Mouse (Mus musculus) bone marrow macrophage, adult 2 months (primary cell): ENCODE results near the gene Frat2. TPM values are rescaled to one million over a fixed set of nuclear protein-coding genes. Genes with fewer than 3 reads are reported as not detected.
A peak's percentile ranks its signal among the peaks of the same experiment; 100 is the strongest.

Experiments
- H3K27ac ChIP-seq: 2 replicates; pipeline ENCODE4 v1.5.1; 2012; ENCODE audit warnings: low read depth, low read length; ENCODE audit not compliant: insufficient read depth
- H3K4me1 ChIP-seq: 2 replicates; pipeline ENCODE4 v1.6.1; 2012; ENCODE audit warnings: low read length; ENCODE audit not compliant: control insufficient read depth, insufficient read depth
- H3K4me3 ChIP-seq: 2 replicates; pipeline ENCODE4 v1.5.1; 2012; ENCODE audit warnings: mild to moderate bottlenecking, low read length, moderate library complexity; ENCODE audit not compliant: insufficient read depth
- CTCF ChIP-seq: IDR thresholded peaks from 2 replicates; pipeline ENCODE4 v1.5.1; 2012; ENCODE audit warnings: low read depth, mild to moderate bottlenecking, low read length, moderate library complexity
- POLR2A ChIP-seq: IDR thresholded peaks from 2 replicates; pipeline ENCODE4 v1.6.1; 2012; ENCODE audit warnings: mild to moderate bottlenecking, low read depth, low read length, borderline replicate concordance
- polyA plus RNA-seq: library from polyadenylated mRNA; stranded (reverse); fragments of >200 nt; gene quantifications from 2 replicates; pipeline ENCODE4 v1.2.4, GENCODE M21; 2012; ENCODE audit not compliant: missing spikeins, insufficient read depth, insufficient read length

Frat2 gene
- polyA plus RNA-seq, 1 experiment: 4.5 TPM

DNA sequence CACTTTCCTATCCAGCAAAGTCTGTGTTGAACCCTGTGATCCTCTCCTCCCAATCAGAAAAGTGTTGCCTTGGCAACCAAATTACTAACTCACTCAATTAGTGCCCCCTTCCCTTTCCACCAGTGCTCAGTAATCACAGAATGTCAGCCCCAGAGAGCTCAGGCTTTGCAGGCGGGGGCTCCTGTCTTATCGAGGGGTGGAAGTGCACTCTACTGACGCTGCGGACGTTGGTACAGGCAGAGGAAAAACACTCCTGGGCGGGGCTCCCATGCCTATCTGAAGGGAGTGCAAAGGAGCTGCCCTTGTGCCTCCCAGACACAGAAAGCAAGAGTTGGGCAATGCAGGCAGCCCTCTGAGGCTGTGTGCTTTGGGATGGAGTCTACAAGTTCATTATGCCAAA lies 12.1 kb downstream of the Frat2 start:
- H3K27ac ChIP-seq: no peak overlapping the region
- H3K4me3 ChIP-seq: no peak overlapping the region
- peaks cover 6% of the 10 kb centered on the region for H3K4me1 ChIP-seq
- TF ChIP-seq POLR2A: no peak
- no peak for TF ChIP-seq CTCF

DNA sequence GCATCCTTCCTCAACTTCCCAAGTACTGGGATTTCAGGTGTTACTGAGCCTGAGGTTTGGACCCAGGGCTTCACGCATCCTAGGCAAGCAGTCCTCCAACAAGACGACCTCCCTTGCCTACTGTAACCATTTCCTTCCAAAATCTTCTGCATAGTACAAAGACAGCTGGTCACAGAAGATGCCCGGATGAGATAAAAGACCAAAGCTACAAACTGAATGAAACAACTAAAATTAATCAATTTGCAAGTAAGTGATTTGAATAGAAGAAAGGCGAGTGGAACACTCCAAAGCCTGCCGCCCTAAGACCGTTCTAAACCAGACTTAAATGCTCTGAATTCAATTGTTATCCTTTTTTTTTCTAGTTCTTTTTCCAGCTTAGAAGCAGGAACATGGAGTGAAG lies 12.5 kb downstream of the Frat2 start:
- peaks cover 6% of the 10 kb centered on the region for H3K4me1 ChIP-seq
- TF ChIP-seq POLR2A (no peak), CTCF (no peak)
- no peak overlapping the region for H3K27ac ChIP-seq
- H3K4me3 ChIP-seq: no peak overlapping the region

DNA sequence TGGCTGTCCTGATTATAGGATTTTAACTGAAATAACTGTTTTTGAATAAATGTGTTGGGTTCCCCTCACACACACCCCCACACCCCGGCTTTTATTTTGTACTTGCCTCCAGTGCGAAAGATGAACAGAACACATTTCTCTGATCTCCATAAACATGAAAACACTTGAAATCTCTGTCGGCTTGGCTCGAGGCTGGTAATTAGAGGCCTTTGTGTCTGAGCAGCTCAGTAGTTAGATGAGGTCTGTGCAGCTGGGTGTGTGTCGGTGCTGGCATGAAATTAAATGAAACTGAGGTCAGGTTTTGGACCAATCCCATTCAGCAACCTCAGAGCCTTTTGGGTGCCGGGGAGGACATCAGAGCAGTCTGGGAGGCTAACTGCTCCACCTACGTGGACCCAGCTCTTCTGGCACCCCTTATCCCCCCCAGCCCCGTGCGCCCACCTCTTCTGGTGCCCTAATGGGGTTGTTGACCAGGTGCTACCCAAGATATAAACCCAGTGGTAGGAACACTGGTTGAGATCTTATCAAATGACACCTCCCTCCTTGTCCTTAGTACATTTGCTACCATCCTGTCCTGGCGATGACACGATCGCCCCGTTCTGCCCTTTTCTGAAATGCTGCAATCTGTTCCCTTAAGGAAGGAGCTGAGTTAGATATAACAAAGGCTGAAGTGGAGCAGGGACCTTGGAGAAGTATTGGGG lies 15.3 kb downstream of the Frat2 start:
- H3K27ac ChIP-seq: no peak overlapping the region
- no peak for TF ChIP-seq POLR2A
- no peak for TF ChIP-seq CTCF
- peaks cover 9% of the 10 kb centered on the region for H3K4me1 ChIP-seq
- no peak overlapping the region for H3K4me3 ChIP-seq

DNA sequence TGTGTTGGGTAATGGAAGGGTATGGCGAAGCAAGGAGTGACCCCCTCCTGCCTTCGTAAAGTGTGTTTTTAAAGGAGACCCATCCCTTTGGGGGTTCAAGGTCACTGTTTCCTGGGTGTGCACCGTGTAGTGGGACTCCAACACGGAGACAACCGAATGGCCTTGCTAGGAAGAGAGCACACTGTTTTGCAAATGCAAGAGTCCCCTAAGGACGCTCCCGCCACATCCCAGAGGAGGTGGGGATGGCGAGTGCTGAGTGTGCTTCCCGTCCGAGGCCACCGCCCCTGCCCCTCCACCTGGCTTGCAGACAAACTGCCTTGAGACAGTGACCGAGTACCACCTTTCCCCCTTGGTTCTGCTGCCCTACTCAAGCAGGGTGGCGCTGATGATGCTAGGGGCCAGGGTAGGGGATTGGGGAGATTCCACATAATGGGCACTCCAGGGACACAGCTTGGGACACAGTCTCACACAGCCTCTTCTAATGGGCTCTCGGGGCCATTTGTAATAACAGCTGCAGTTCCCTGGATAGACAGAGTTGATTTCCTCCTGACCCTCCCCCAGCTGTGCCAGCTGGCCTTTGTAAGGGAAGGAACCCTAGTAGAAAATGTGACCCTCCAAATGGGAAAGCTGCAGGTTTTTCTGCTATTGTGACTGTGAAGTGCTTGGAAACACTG lies 16.1 kb downstream of the Frat2 start:
- TF ChIP-seq CTCF (no peak), POLR2A (no peak)
- peak overlapping the region; percentile 89 for H3K4me3 ChIP-seq
- no peak overlapping the region for H3K27ac ChIP-seq
- peaks cover 9% of the 10 kb centered on the region for H3K4me1 ChIP-seq

DNA sequence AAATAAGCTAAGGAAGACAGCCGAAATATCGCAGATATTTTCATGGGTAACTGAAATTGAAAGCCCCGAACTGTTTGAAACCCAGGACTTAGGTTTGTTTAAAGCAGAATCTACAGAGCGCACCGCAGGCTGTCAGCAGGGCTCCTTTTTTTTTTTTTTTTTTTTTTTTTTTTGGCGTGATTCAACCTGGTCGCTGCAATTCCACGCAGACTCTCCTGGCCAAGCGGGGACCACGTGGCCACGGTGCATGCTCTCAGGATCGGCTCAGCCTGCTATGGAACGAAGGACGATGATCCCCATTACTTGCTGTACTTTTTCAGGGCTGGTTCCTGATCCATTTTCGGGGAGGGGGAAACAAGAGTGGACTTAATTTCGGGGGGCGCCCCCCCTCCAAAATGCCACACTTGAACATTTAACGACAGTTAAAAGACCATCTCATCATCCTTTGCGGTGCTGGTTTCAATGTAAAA lies 16.8 kb downstream of the Frat2 start:
- H3K4me1 ChIP-seq: peaks cover 9% of the 10 kb centered on the region
- H3K4me3 ChIP-seq: peak overlapping the region; percentile 89
- TF ChIP-seq POLR2A: no peak
- TF ChIP-seq CTCF: no peak
- no peak overlapping the region for H3K27ac ChIP-seq

DNA sequence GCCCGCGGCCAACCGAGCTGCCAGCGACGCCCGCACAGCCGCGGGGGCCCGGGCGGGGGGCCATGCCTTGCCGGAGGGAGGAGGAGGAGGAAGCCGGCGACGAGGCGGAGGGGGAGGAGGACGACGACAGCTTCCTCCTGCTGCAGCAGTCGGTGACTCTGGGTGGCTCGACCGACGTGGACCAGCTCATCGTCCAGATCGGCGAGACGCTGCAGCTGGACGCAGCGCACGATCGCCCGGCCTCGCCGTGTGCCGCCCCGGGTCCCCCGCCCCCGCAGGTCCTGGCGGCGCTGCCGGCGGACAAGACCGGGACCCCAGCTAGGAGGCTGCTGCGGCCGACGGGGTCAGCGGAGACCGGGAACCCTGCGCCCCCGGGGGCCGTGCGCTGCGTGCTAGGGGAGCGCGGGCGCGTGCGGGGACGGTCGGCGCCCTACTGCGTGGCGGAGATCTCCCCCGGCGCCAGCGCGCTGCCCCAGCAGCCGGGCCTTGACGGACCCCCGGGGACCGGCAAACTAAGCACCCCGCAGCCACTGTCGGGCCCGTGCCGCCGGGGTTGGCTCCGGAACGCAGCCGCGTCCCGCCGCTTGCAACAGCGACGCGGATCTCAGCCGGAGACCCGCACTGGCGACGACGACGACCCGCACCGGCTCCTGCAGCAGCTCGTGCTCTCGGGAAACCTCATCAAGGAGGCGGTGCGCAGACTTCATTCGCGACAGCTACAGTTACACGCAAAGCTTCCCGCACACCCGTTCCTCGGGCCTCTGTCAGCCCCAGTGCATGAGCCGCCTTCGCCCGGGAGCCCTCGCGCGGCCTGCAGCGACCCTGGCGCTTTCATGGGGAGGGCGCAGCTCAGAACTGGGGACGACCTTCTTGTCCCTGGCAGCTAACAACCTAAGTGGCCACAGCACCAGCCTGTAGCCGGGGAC lies 17.6 kb downstream of the Frat2 start:
- H3K4me1 ChIP-seq: peaks cover 9% of the 10 kb centered on the region
- TF ChIP-seq CTCF (no peak), POLR2A (no peak)
- H3K4me3 ChIP-seq: peak overlapping the region; percentile 89
- H3K27ac ChIP-seq: peak overlapping the region; percentile 95

DNA sequence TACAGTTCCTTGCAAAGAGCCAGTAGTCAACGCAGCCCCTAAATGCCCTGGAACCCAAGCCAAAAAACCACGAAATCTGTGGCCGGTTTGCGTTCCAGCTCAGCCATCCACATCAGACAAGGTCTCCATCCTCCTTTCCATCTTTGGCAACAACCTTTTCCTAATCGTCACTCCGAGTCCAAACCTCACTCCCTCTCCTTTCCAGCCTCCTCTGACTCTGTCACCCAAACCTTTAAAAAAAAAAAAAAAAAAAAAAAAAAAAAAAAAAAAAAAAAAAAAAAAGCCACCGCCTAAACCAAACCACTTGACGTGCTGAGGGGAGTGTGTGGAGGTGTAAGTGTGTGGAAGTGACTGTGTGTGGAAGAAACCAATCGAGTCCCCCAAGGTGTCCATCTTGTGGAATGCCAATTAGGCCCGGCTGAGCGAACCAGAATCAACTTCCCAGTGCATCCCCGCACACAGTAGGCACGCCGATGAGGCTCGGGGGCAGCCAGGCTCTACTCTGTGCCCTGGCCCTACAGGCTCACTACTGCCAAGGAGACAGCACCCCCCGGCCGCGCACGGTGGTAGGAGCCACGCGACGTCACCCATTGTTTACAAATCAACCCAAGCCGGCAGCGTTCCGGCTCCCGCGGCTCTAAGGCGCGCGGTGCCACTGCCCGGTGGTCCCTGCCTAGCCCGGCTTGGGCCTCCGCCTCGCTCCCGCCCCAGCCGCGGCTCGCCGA lies 18.4 kb downstream of the Frat2 start, which contains the start of gene Frat1:
Frat1 (plus strand) TSS at position 590 of the 725 bp plus-strand sequence.
- H3K27ac ChIP-seq: peak within 1 kb of the TSS; percentile 95
- TF ChIP-seq CTCF (no peak), POLR2A (no peak)
- H3K4me1 ChIP-seq: peaks cover 9% of the 10 kb centered on the region
- peak within 1 kb of the TSS; percentile 89 for H3K4me3 ChIP-seq

DNA sequence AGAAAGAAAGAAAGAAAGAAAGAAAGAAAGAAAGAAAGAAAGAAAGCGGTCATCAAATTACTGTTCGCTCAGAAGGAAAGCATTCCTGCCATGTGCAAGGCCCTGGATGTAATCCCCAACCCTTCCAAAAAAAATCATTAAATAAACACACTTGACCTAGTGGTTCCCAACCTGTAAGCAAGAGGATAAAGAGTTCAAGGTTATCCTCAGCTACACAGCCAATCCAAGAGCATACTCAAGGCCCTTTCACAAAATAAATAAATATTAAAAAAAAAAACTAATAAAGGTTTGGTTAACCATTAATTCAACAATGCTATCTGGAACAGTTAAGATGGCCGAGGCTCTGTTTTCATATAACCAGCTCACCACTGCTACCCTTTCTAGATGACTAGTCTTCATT lies 19.0 kb downstream of the Frat2 start:
- TF ChIP-seq CTCF (no peak), POLR2A (no peak)
- H3K4me3 ChIP-seq: no peak overlapping the region; the same call in 1 of the 2 replicates
- no peak overlapping the region for H3K27ac ChIP-seq
- H3K4me1 ChIP-seq: peaks cover 9% of the 10 kb centered on the region

DNA sequence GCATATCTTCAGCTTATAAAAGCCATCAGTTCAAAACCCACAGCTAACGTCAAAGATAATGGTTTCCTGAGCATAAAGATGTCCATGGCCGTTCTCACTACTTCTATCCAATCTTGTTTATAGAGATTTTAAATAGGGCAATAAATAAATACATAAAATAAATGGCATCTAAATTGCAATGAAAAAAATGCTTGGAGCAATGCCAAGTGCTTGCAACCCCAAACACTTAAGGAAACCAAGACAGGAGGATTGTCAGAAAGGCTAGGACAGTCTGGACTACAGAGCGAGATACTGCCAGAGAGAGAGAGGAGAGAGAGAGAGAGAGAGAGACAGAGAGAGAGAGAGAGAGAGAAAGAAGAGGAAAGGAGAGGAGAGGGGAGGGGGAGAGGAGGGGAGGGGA lies 21.4 kb downstream of the Frat2 start:
- Histone ChIP-seq H3K4me1 (peaks cover 7% of the 10 kb centered on the region), H3K4me3 (no peak overlapping the region), H3K27ac (no peak overlapping the region)
- TF ChIP-seq POLR2A (no peak), CTCF (no peak)
